Mouse (Mus musculus) CH12.LX (cell line): ENCODE results near the gene Klhl42.

Source experiments
- CTCF ChIP-seq, 2 experiments: IDR thresholded peaks in 1 of 2; conservative IDR thresholded peaks in 1 of 2; 2 replicates each; pipeline ENCODE4 v1.5.1; 2011 to 2012; ENCODE audit warnings: low read depth in 2 of 2, low read length in 2 of 2, improper control_type of control experiment in 1 of 2, inconsistent platforms in 1 of 2, mild to moderate bottlenecking in 1 of 2, moderate library complexity in 1 of 2
- MAX ChIP-seq: IDR thresholded peaks from 2 replicates; pipeline ENCODE4 v1.6.1; 2011; ENCODE audit warnings: low read length, improper control_type of control experiment

DNA sequence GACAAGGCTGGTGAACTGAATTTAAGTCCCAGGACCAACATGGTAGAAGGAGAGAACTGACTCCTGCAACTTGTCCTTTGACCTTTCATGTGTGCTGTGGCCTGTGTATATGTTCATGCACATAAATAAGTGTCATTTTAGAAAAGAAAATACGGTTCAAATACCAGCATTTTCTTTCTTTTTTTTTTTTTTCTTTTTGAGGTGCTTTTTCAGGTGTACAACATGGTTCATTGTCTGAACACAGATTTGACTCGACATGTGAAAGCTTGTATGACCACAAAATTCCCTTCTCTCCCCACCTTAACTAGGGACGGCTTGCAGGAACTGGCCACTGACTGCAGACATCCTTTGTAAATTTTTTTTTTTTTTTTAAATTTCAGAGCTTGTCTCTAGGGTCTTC, 5.8 kb downstream of the Klhl42 start:
- TF ChIP-seq MAX = no peak
- TF ChIP-seq CTCF (conservative IDR thresholded peaks at IDR 0.05 in 1 of 2, IDR thresholded peaks at IDR 0.05 in 1 of 2; ENCODE audit: low read depth in 2 of 2, low read length in 2 of 2) = no peak
